Mouse (Mus musculus) erythroblast, embryonic 14.5 days (primary cell): ENCODE measurements around the gene Macrod1. TPM values are rescaled to one million over a fixed set of nuclear protein-coding genes. Genes with fewer than 3 reads are reported as not detected.
A peak's percentile ranks its signal among the peaks of the same experiment; 100 is the strongest.
"Not testable (repeated sequence)": the region's sequence is repeated elsewhere in the genome, so short reads cannot be mapped to it uniquely, and the experiment has no call there.

Experiments
- H3K27me3 ChIP-seq: 2 replicates; pipeline ENCODE4 v1.6.1; 2012; ENCODE audit warnings: inconsistent platforms; ENCODE audit not compliant: control insufficient read depth
- H3K36me3 ChIP-seq: 2 replicates; pipeline ENCODE4 v1.6.1; 2012; ENCODE audit warnings: mild to moderate bottlenecking, inconsistent platforms; ENCODE audit not compliant: control insufficient read depth
- H3K4me1 ChIP-seq: 2 replicates; pipeline ENCODE4 v1.6.1; 2012; ENCODE audit warnings: inconsistent platforms; ENCODE audit not compliant: control insufficient read depth
- H3K4me3 ChIP-seq: replicated peaks from 2 replicates; pipeline ENCODE3; 2012; ENCODE audit warnings: moderate library complexity, mild to moderate bottlenecking, inconsistent platforms
- H3K9me3 ChIP-seq: 2 replicates; pipeline ENCODE4 v1.6.1; 2012; ENCODE audit warnings: low read length, inconsistent platforms, mixed read lengths; ENCODE audit not compliant: control insufficient read depth
- GATA1 ChIP-seq: IDR thresholded peaks from 2 replicates; pipeline ENCODE4 v1.6.1; 2012; ENCODE audit warnings: low read length, inconsistent platforms, mixed read lengths
- TAL1 ChIP-seq: IDR thresholded peaks from 3 replicates; pipeline ENCODE4 v1.6.1; 2012; ENCODE audit warnings: low read length, inconsistent platforms, mixed read lengths
- polyA plus RNA-seq: library from polyadenylated mRNA; stranded (reverse); fragments of >175 nt; gene quantifications from 2 replicates; pipeline ENCODE4 v1.2.3, GENCODE M21; 2012

Macrod1 gene
- polyA plus RNA-seq, 1 experiment, result 2.0 TPM

- no peaks in the 10 kb centered on the region for H3K9me3 ChIP-seq
- H3K27me3 ChIP-seq, result peaks cover 48% of the 10 kb centered on the region
- H3K4me1 ChIP-seq, result peaks cover 47% of the 10 kb centered on the region
- H3K36me3 ChIP-seq, result no peaks in the 10 kb centered on the region
- peak overlapping the region; percentile 10 for H3K4me3 ChIP-seq
- TF ChIP-seq GATA1, result no peak
- TF ChIP-seq TAL1, result no peak
Observed at GRCm38 (mm10) chr19:7066828-7067342, 10.3 kb downstream of the Macrod1 start.

- Histone ChIP-seq H3K36me3 (no peaks in the 10 kb centered on the region), H3K9me3 (no peaks in the 10 kb centered on the region), H3K4me1 (peaks cover 44% of the 10 kb centered on the region), H3K27me3 (peaks cover 54% of the 10 kb centered on the region), H3K4me3 (peak overlapping the region; percentile 28)
- TF ChIP-seq TAL1 (peak; percentile 32; the same call in 1 of the 3 replicates), GATA1 (0 out of 2 replicates have a peak, but pooled peaks have one; percentile 15)
Observed at GRCm38 (mm10) chr19:7067344-7068050, 10.9 kb downstream of the Macrod1 start.

GRCm38 (mm10) chr19:7068136-7068535 is 11.5 kb downstream of the Macrod1 start:
- Histone ChIP-seq H3K36me3 (no peaks in the 10 kb centered on the region), H3K4me3 (peak overlapping the region; percentile 28), H3K27me3 (peaks cover 57% of the 10 kb centered on the region), H3K9me3 (no peaks in the 10 kb centered on the region), H3K4me1 (peaks cover 44% of the 10 kb centered on the region)
- TF ChIP-seq TAL1 (no peak), GATA1 (no peak)

- Histone ChIP-seq H3K4me1 (peaks cover 44% of the 10 kb centered on the region), H3K27me3 (peaks cover 57% of the 10 kb centered on the region), H3K36me3 (no peaks in the 10 kb centered on the region), H3K4me3 (no peak overlapping the region), H3K9me3 (no peaks in the 10 kb centered on the region)
- TF ChIP-seq TAL1, result no peak
Observed at GRCm38 (mm10) chr19:7068661-7069531, 12.3 kb downstream of the Macrod1 start.

- no peaks in the 10 kb centered on the region for H3K9me3 ChIP-seq
- H3K36me3 ChIP-seq, result no peaks in the 10 kb centered on the region
- no peak overlapping the region for H3K4me3 ChIP-seq
- TF ChIP-seq GATA1, result no peak
- TF ChIP-seq TAL1, result no peak
- H3K4me1 ChIP-seq, result peaks cover 37% of the 10 kb centered on the region
- H3K27me3 ChIP-seq, result peaks cover 57% of the 10 kb centered on the region
Observed at GRCm38 (mm10) chr19:7069781-7070763, 13.5 kb downstream of the Macrod1 start.

- TF ChIP-seq GATA1 (no peak), TAL1 (no peak)
- Histone ChIP-seq H3K36me3 (no peaks in the 10 kb centered on the region), H3K9me3 (no peaks in the 10 kb centered on the region), H3K4me1 (peaks cover 30% of the 10 kb centered on the region), H3K4me3 (no peak overlapping the region), H3K27me3 (peaks cover 57% of the 10 kb centered on the region)
Observed at GRCm38 (mm10) chr19:7070775-7071174, 14.2 kb downstream of the Macrod1 start.

GRCm38 (mm10) chr19:7072221-7072620 is 15.6 kb downstream of the Macrod1 start:
- Histone ChIP-seq H3K4me1 (peaks cover 15% of the 10 kb centered on the region), H3K36me3 (no peaks in the 10 kb centered on the region), H3K9me3 (no peaks in the 10 kb centered on the region), H3K4me3 (no peak overlapping the region), H3K27me3 (peaks cover 55% of the 10 kb centered on the region)
- TF ChIP-seq GATA1 (no peak), TAL1 (no peak)

- Histone ChIP-seq H3K36me3 (no peaks in the 10 kb centered on the region), H3K9me3 (no peaks in the 10 kb centered on the region), H3K4me1 (no peaks in the 10 kb centered on the region), H3K27me3 (peaks cover 36% of the 10 kb centered on the region), H3K4me3 (no peak overlapping the region)
- TF ChIP-seq GATA1, result no peak
- TF ChIP-seq TAL1, result no peak
Observed at GRCm38 (mm10) chr19:7073997-7074781, 17.6 kb downstream of the Macrod1 start.

GRCm38 (mm10) chr19:7075336-7075735 is 18.7 kb downstream of the Macrod1 start:
- H3K36me3 ChIP-seq, H3K4me1 ChIP-seq, H3K4me3 ChIP-seq, H3K9me3 ChIP-seq: not testable (repeated sequence)
- peaks cover 24% of the 10 kb centered on the region for H3K27me3 ChIP-seq
